Mouse (Mus musculus) limb, embryonic 14.5 days (tissue): Measurements from ENCODE around the gene Gm20388. TPM values are rescaled to one million over a fixed set of nuclear protein-coding genes. Genes with fewer than 3 reads are reported as not detected.

Experiments
- ATAC-seq: fragments of 200-750 bp; cut with Nextera tagmentation; 2 replicates; pipeline ENCODE4 v1.8.0; 2017; ENCODE audit warnings: low read depth, moderate number of reproducible peaks, moderate TSS enrichment; ENCODE audit not compliant: low FRiP score
- DNase-seq: peaks from one replicate; pipeline ENCODE4 v3.0.0-alpha.2; 2015; ENCODE audit warnings: low spot score
- H3K27ac ChIP-seq: fragments of 300-500 bp; sonication (generic); replicated peaks from 2 replicates; pipeline ENCODE4 v1.5.1; 2014; ENCODE audit warnings: low read depth, mild to moderate bottlenecking, low read length, moderate library complexity, mixed read lengths
- H3K27me3 ChIP-seq: fragments of 300-500 bp; sonication (generic); 2 replicates; pipeline ENCODE4 v1.6.1; 2014; ENCODE audit warnings: low read length, mixed read lengths; ENCODE audit not compliant: control insufficient read depth, insufficient read depth
- H3K36me3 ChIP-seq: fragments of 300-500 bp; sonication (generic); 2 replicates; pipeline ENCODE4 v1.6.1; 2014; ENCODE audit warnings: mild to moderate bottlenecking, low read length, moderate library complexity, mixed read lengths; ENCODE audit not compliant: control insufficient read depth, insufficient read depth
- H3K4me1 ChIP-seq: fragments of 300-500 bp; sonication (generic); 2 replicates; pipeline ENCODE4 v1.6.1; 2014; ENCODE audit warnings: antibody characterized with exemption, low read length, mixed read lengths; ENCODE audit not compliant: control insufficient read depth, insufficient read depth
- H3K4me2 ChIP-seq: fragments of 300-500 bp; sonication (generic); replicated peaks from 2 replicates; pipeline ENCODE4 v1.6.1; 2014; ENCODE audit warnings: low read depth, mild to moderate bottlenecking, low read length, moderate library complexity; ENCODE audit not compliant: severe bottlenecking
- H3K4me3 ChIP-seq: fragments of 300-500 bp; sonication (generic); replicated peaks from 2 replicates; pipeline ENCODE4 v1.5.1; 2014; ENCODE audit warnings: low read length
- H3K9ac ChIP-seq: fragments of 300-500 bp; sonication (generic); 2 replicates; pipeline ENCODE4 v1.6.1; 2014; ENCODE audit warnings: mild to moderate bottlenecking, low read depth, low read length, moderate library complexity; ENCODE audit not compliant: severe bottlenecking
- H3K9me3 ChIP-seq: fragments of 300-500 bp; sonication (generic); 2 replicates; pipeline ENCODE4 v1.6.1; 2016; ENCODE audit warnings: low read length; ENCODE audit not compliant: control insufficient read depth
- POLR2A ChIP-seq: fragments of 200-500 bp; IDR thresholded peaks from 2 replicates; pipeline ENCODE4 v1.8.0; 2012; ENCODE audit warnings: inconsistent platforms, mild to moderate bottlenecking, moderate library complexity, borderline replicate concordance; ENCODE audit not compliant: insufficient read depth, insufficient read length; ENCODE audit errors: extremely low read depth
- WGBS: fragments of 180-500 bp; shearing (Covaris S2); extraction: QIAGEN DNeasy Blood & Tissue Kit; methylation state at CpG from one replicate; pipeline ENCODE4 v1.1.7; 2014; 5-methylcytosine and 5-hydroxymethylcytosine counted together
- polyA plus RNA-seq, 2 experiments: library from polyadenylated mRNA; depleted of rRNA in 1 of 2; stranded (reverse) in 1 of 2; unstranded in 1 of 2; fragments of >200 nt; fragmentation: Nextera tagmentation in 1 of 2; extraction: Ambion mirVana in 1 of 2; gene quantifications; 2 replicates each; pipeline versions ENCODE4 v1.2.1 to v1.2.3; 2012 to 2014

Gm20388 gene
- polyA plus RNA-seq, 2 experiments: 1.9 to 49.9 TPM

GRCm38 (mm10) chr8:121740721-121741120 is 1830.1 kb downstream of the Gm20388 start:
- TF ChIP-seq POLR2A: no peak
- Histone ChIP-seq H3K9ac (no peak overlapping the region), H3K27ac (no peak overlapping the region), H3K4me2 (no peak overlapping the region), H3K36me3 (no peaks in the 10 kb centered on the region), H3K9me3 (no peaks in the 10 kb centered on the region), H3K4me1 (no peaks in the 10 kb centered on the region), H3K4me3 (no peak overlapping the region), H3K27me3 (no peaks in the 10 kb centered on the region)
- ATAC-seq (no peak), DNase-seq (no peak)
- 88% methylated on average over 10 of the region's 10 CpGs for WGBS

GRCm38 (mm10) chr8:121749501-121749900 is 1838.9 kb downstream of the Gm20388 start:
- H3K36me3 ChIP-seq: no peaks in the 10 kb centered on the region
- DNase-seq: no peak
- WGBS: 80% methylated on average over 8 of the region's 9 CpGs

GRCm38 (mm10) chr8:121750512-121750911 is 1839.9 kb downstream of the Gm20388 start:
- Histone ChIP-seq H3K4me2 (no peak overlapping the region), H3K27ac (no peak overlapping the region), H3K27me3 (0 out of 2 replicates have a peak, but pooled peaks cover 6% of the 10 kb centered on the region), H3K9ac (no peak overlapping the region), H3K4me1 (no peaks in the 10 kb centered on the region), H3K9me3 (0 out of 2 replicates have a peak, but pooled peaks cover 5% of the 10 kb centered on the region), H3K36me3 (no peaks in the 10 kb centered on the region), H3K4me3 (no peak overlapping the region)
- no peak for TF ChIP-seq POLR2A
- DNase-seq: no peak
- 47% methylated on average over 3 of the region's 3 CpGs for WGBS
- ATAC-seq: no peak

More at GRCm38 (mm10) chr8:121749501-121749900, 1838.9 kb downstream of the Gm20388 start:
- H3K9ac ChIP-seq: no peak overlapping the region
- H3K4me3 ChIP-seq: no peak overlapping the region
- H3K27ac ChIP-seq: no peak overlapping the region
- 0 out of 2 replicates have a peak, but pooled peaks cover 6% of the 10 kb centered on the region for H3K27me3 ChIP-seq
- no peak overlapping the region for H3K4me2 ChIP-seq
- ATAC-seq: no peak
- TF ChIP-seq POLR2A: no peak
- H3K4me1 ChIP-seq: no peaks in the 10 kb centered on the region
- 0 out of 2 replicates have a peak, but pooled peaks cover 5% of the 10 kb centered on the region for H3K9me3 ChIP-seq

- Histone ChIP-seq H3K4me3 (no peak overlapping the region), H3K27me3 (0 out of 2 replicates have a peak, but pooled peaks cover 6% of the 10 kb centered on the region), H3K4me1 (no peaks in the 10 kb centered on the region), H3K9me3 (0 out of 2 replicates have a peak, but pooled peaks cover 5% of the 10 kb centered on the region), H3K27ac (no peak overlapping the region), H3K4me2 (no peak overlapping the region), H3K9ac (no peak overlapping the region), H3K36me3 (no peaks in the 10 kb centered on the region)
- no peak for ATAC-seq
- peak; percentile 5 for DNase-seq
- TF ChIP-seq POLR2A: no peak
- WGBS: 9% methylated on average over 3 of the region's 3 CpGs
Measured at GRCm38 (mm10) chr8:121751407-121751806, 1840.8 kb downstream of the Gm20388 start.

GRCm38 (mm10) chr8:121758470-121758869 is 1847.8 kb downstream of the Gm20388 start:
- Histone ChIP-seq H3K9ac (no peak overlapping the region), H3K4me3 (no peak overlapping the region), H3K27ac (no peak overlapping the region), H3K9me3 (no peaks in the 10 kb centered on the region), H3K4me1 (no peaks in the 10 kb centered on the region), H3K36me3 (no peaks in the 10 kb centered on the region), H3K27me3 (no peaks in the 10 kb centered on the region), H3K4me2 (no peak overlapping the region)
- DNase-seq: no peak
- no peak for TF ChIP-seq POLR2A
- ATAC-seq: no peak
- 79% methylated on average over 12 of the region's 12 CpGs for WGBS
